Mouse (Mus musculus): Measurements from ENCODE around the gene Aldh1l1. TPM values are rescaled to one million over a fixed set of nuclear protein-coding genes. Genes with fewer than 3 reads are reported as not detected.

Aldh1l1 gene
- polyA plus RNA-seq, 1 experiment from 2014 or later: 6.5 TPM

DNA sequence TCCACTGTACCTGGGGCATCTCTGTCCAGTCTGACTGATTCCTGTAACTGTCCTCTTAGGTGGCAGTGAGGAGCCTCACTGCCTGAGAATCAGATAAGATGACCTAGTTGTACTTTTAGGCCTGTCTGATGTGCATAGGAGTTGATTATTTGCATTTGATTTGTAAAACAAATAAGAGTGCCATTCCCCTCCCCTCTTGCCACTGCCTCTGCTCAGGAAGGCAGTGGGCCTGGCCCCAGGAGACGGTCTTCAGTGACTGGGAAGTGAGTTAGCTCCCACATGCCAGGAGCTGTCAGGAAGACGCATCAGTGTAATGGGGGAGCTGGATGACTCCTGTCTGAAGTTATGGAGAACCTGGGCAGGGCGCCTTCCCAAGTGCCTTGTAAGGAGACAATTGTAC, 149.4 kb downstream of the Aldh1l1 start:
- Histone ChIP-seq H3K27me3 (replicated peaks; ENCODE audit: control insufficient read depth, insufficient read depth, low read length) (no peaks in the 10 kb centered on the region), H3K9me3 (ENCODE audit: control insufficient read depth, low read length) (no peaks in the 10 kb centered on the region), H3K9ac (ENCODE audit: low read depth, low read length) (no peak overlapping the region), H3K4me1 (replicated peaks; ENCODE audit: control insufficient read depth, insufficient read depth, low read length) (peaks cover 3% of the 10 kb centered on the region; the same call in 1 of the 2 replicates), H3K27ac (ENCODE audit: low read depth, low read length) (no peak overlapping the region), H3K4me2 (no peak overlapping the region; the same call in 1 of the 2 replicates), H3K36me3 (ENCODE audit: control insufficient read depth, insufficient read depth, low read length) (peaks cover 25% of the 10 kb centered on the region; the same call in 1 of the 2 replicates), H3K4me3 (ENCODE audit: low read depth, low read length) (no peak overlapping the region)
- DNase-seq (ENCODE audit: low spot score): no peak
- ATAC-seq (replicated peaks; ENCODE audit: low FRiP score): no peak
- WGBS: 78% methylated on average over 3 of the region's 3 CpGs

- Histone ChIP-seq H3K27ac (ENCODE audit: low read depth, low read length) (no peak overlapping the region), H3K9me3 (ENCODE audit: control insufficient read depth, low read length) (no peaks in the 10 kb centered on the region), H3K36me3 (ENCODE audit: control insufficient read depth, insufficient read depth, low read length) (peaks cover 21% of the 10 kb centered on the region; the same call in 1 of the 2 replicates), H3K4me1 (replicated peaks; ENCODE audit: control insufficient read depth, insufficient read depth, low read length) (no peaks in the 10 kb centered on the region), H3K27me3 (replicated peaks; ENCODE audit: control insufficient read depth, insufficient read depth, low read length) (no peaks in the 10 kb centered on the region), H3K9ac (ENCODE audit: low read depth, low read length) (no peak overlapping the region), H3K4me2 (no peak overlapping the region), H3K4me3 (ENCODE audit: low read depth, low read length) (no peak overlapping the region)
- DNase-seq (ENCODE audit: low spot score): no peak
- no peak for ATAC-seq (replicated peaks; ENCODE audit: low FRiP score)
- WGBS: 87% methylated on average over 3 of the region's 3 CpGs
These were observed 156.8 kb downstream of the Aldh1l1 start for GRCm38 (mm10) chr6:90643057-90643456.

GRCm38 (mm10) chr6:90644965-90645364, 158.7 kb downstream of the Aldh1l1 start:
- no peak for ATAC-seq (replicated peaks; ENCODE audit: low FRiP score)
- Histone ChIP-seq H3K27me3 (replicated peaks; ENCODE audit: control insufficient read depth, insufficient read depth, low read length) (no peaks in the 10 kb centered on the region), H3K4me3 (ENCODE audit: low read depth, low read length) (no peak overlapping the region), H3K9me3 (ENCODE audit: control insufficient read depth, low read length) (no peaks in the 10 kb centered on the region), H3K27ac (ENCODE audit: low read depth, low read length) (no peak overlapping the region), H3K4me1 (replicated peaks; ENCODE audit: control insufficient read depth, insufficient read depth, low read length) (no peaks in the 10 kb centered on the region), H3K36me3 (ENCODE audit: control insufficient read depth, insufficient read depth, low read length) (peaks cover 12% of the 10 kb centered on the region; the same call in 1 of the 2 replicates), H3K4me2 (no peak overlapping the region), H3K9ac (ENCODE audit: low read depth, low read length) (no peak overlapping the region)
- no peak for DNase-seq (ENCODE audit: low spot score)
- WGBS: 82% methylated on average over 4 of the region's 4 CpGs

- no peak overlapping the region for H3K9ac ChIP-seq (ENCODE audit: low read depth, low read length)
- H3K27me3 ChIP-seq (replicated peaks; ENCODE audit: control insufficient read depth, insufficient read depth, low read length): no peaks in the 10 kb centered on the region
- 84% methylated on average over 6 of the region's 6 CpGs for WGBS
- H3K27ac ChIP-seq (ENCODE audit: low read depth, low read length): no peak overlapping the region
- peaks cover 3% of the 10 kb centered on the region; the same call in 1 of the 2 replicates for H3K36me3 ChIP-seq (ENCODE audit: control insufficient read depth, insufficient read depth, low read length)
- ATAC-seq (replicated peaks; ENCODE audit: low FRiP score) (no peak), DNase-seq (ENCODE audit: low spot score) (no peak)
- H3K4me3 ChIP-seq (ENCODE audit: low read depth, low read length): no peak overlapping the region
- no peaks in the 10 kb centered on the region for H3K9me3 ChIP-seq (ENCODE audit: control insufficient read depth, low read length)
- no peak overlapping the region for H3K4me2 ChIP-seq
- no peaks in the 10 kb centered on the region for H3K4me1 ChIP-seq (replicated peaks; ENCODE audit: control insufficient read depth, insufficient read depth, low read length)
These were observed 162.2 kb downstream of the Aldh1l1 start for GRCm38 (mm10) chr6:90648391-90648790.

- no peak overlapping the region for H3K9ac ChIP-seq (ENCODE audit: low read depth, low read length)
- H3K4me2 ChIP-seq: no peak overlapping the region
- peaks cover 3% of the 10 kb centered on the region; the same call in 1 of the 2 replicates for H3K36me3 ChIP-seq (ENCODE audit: control insufficient read depth, insufficient read depth, low read length)
- no peak overlapping the region for H3K27ac ChIP-seq (ENCODE audit: low read depth, low read length)
- H3K4me1 ChIP-seq (replicated peaks; ENCODE audit: control insufficient read depth, insufficient read depth, low read length): no peaks in the 10 kb centered on the region
- H3K27me3 ChIP-seq (replicated peaks; ENCODE audit: control insufficient read depth, insufficient read depth, low read length): no peaks in the 10 kb centered on the region
- no peak overlapping the region for H3K4me3 ChIP-seq (ENCODE audit: low read depth, low read length)
- ATAC-seq (replicated peaks; ENCODE audit: low FRiP score) (no peak), DNase-seq (ENCODE audit: low spot score) (no peak)
- no peaks in the 10 kb centered on the region for H3K9me3 ChIP-seq (ENCODE audit: control insufficient read depth, low read length)
- 44% methylated on average over 4 of the region's 4 CpGs for WGBS
These were observed 163.1 kb downstream of the Aldh1l1 start for GRCm38 (mm10) chr6:90649279-90649678.

Other genes starting within 250 kb of the Aldh1l1 start
- gene Vmn1r54, start 240.1 kb upstream of the Aldh1l1 start, polyA plus RNA-seq (2014; fragmentation: Nextera tagmentation; extraction: Ambion mirVana): not detected in 2 replicates
- gene BC048671, start 185.2 kb upstream of the Aldh1l1 start, polyA plus RNA-seq (2014; fragmentation: Nextera tagmentation; extraction: Ambion mirVana): not detected in 2 replicates
- gene Chst13, start 161.2 kb upstream of the Aldh1l1 start, polyA plus RNA-seq (2014; fragmentation: Nextera tagmentation; extraction: Ambion mirVana): 16.7 and 17.4 TPM in 2 replicates
- gene Uroc1, start 153.1 kb upstream of the Aldh1l1 start, polyA plus RNA-seq (2014; fragmentation: Nextera tagmentation; extraction: Ambion mirVana): 2.6 and 3.0 TPM in 2 replicates
- 6.6 and 6.9 TPM in 2 replicates for gene Zxdc, start 116.9 kb upstream of the Aldh1l1 start, polyA plus RNA-seq (2014; fragmentation: Nextera tagmentation; extraction: Ambion mirVana)
- 0.18 TPM in 2 replicates for gene Cfap100, start 57.6 kb upstream of the Aldh1l1 start, polyA plus RNA-seq (2014; fragmentation: Nextera tagmentation; extraction: Ambion mirVana)
- 10.6 and 12.3 TPM in 2 replicates for gene Klf15, start 23.9 kb upstream of the Aldh1l1 start, polyA plus RNA-seq (2014; fragmentation: Nextera tagmentation; extraction: Ambion mirVana)
- gene Slc41a3, start 118.3 kb downstream of the Aldh1l1 start, polyA plus RNA-seq (2014; fragmentation: Nextera tagmentation; extraction: Ambion mirVana): 43.0 and 46.2 TPM in 2 replicates